Mouse (Mus musculus): Measurements from ENCODE around the gene Vpreb2. TPM values are rescaled to one million over a fixed set of nuclear protein-coding genes. Genes with fewer than 3 reads are reported as not detected.

Gene Vpreb2
- not detected in 2 replicates for polyA plus RNA-seq (2015; fragmentation: Nextera tagmentation; extraction: Ambion mirVana)

DNA sequence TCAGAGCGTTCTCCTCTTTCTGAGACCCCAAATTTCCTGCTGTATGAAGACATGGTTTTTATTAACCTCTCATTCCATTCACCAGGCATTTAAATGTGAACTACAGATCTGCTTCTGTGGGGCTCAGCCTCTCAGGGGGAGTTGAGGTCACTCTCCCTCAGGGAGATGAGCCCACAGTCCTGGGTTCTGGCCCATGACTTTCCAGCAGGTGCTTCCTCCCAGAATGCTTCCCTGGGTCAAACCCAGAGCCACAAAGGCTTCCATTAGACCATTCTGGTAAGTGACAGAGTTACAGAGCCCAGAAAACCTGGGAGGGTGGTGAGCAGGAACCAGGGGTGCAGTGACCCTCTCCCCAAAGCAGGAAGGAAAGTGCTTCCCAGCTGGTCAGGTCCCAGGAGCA, at the start of gene Vpreb2:
Gene Vpreb2, plus strand, starts transcription at position 301 of the 400 bp plus-strand sequence.
- H3K4me3 ChIP-seq (replicated peaks) = no peak within 1 kb of the TSS
- H3K4me1 ChIP-seq = no peaks in the 10 kb centered on the region
- 76% methylated on average over 1 of the region's 1 CpGs for WGBS
- no peaks in the 10 kb centered on the region for H3K9me3 ChIP-seq (replicated peaks)
- H3K27me3 ChIP-seq = no peaks in the 10 kb centered on the region
- no peak for ATAC-seq (replicated peaks; ENCODE audit: low FRiP score)
- H3K9ac ChIP-seq = no peak within 1 kb of the TSS
- no peak within 1 kb of the TSS for H3K27ac ChIP-seq
- no peaks in the 10 kb centered on the region for H3K36me3 ChIP-seq
- H3K4me2 ChIP-seq = no peak within 1 kb of the TSS

DNA sequence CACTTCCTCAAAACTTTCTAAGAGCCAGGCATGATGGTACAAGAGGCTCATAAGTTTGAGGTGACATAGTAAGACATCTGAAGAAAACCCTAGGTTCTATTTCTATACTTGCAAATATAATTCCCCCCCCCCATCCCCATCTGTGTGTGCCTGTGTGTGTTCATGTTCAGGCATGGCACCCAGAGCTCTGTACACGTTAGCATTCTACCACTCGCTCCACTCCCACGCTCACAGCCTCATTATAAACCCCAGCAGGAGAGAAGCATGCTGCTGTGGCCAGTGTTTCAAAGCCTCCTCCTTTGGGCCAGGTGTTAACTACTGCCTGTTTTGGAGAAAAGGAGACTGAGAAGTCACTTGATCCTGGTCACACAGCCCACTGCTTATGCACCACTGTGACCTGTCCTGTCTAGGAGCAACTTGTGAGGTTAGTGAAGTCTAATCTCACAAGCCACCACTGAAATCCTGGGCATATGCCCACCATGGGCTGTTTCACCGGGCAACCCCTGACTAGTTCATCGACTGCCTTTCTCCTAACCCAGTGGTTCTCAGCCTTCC, 48.2 kb upstream of the Vpreb2 start:
- Histone ChIP-seq H3K27ac (no peak overlapping the region), H3K4me3 (replicated peaks) (no peak overlapping the region), H3K9ac (no peak overlapping the region), H3K36me3 (no peaks in the 10 kb centered on the region), H3K9me3 (replicated peaks) (no peaks in the 10 kb centered on the region), H3K27me3 (peaks cover 12% of the 10 kb centered on the region; the same call in 1 of the 2 replicates), H3K4me1 (peaks cover 15% of the 10 kb centered on the region), H3K4me2 (no peak overlapping the region)
- WGBS = 72% methylated on average over 5 of the region's 5 CpGs
- ATAC-seq (replicated peaks; ENCODE audit: low FRiP score) = no peak

DNA sequence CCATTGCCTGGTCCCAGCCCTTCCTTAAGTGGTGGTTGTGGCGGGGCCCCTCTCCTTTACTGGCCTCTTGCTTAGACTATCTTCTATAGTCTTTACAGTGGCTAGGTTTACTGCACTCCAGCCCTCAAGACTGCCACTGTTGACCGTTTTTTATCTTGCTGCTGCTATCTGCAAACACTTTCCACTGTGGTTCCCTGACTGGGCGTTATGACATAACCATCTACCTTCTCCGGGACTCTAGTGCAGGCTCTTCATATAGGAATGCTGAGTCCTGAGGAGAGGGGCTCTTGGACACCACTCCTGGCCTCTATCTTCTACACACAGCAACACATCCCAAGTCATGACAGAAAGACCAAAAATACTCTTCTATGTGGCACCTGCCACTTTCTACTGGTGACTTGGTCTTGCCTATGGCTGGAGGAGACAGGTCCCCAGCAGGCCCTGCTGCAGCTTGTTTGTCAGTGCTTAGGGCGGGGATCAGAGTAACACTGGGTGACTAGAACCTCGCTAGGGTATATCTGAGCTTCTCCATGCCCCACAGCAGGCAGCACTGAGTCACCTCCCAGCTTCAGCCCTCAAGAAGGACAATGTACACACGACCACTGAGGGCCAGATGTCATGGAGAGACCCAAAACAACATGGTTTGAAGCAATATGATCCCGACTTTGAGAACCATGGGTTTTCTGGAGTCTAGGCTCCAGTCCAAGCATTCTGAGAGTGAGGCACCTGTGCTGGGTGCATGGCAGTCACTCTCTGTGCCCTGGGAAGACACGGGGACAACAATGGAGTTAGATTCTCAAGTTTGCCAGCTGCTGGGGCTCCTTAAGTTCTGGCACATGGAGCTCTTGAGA, 46.4 kb upstream of the Vpreb2 start:
- no peaks in the 10 kb centered on the region for H3K36me3 ChIP-seq
- ATAC-seq (replicated peaks; ENCODE audit: low FRiP score) = no peak
- H3K4me1 ChIP-seq = 0 out of 2 replicates have a peak, but pooled peaks cover 2% of the 10 kb centered on the region
- peaks cover 19% of the 10 kb centered on the region; the same call in 1 of the 2 replicates for H3K27me3 ChIP-seq
- H3K4me2 ChIP-seq = no peak overlapping the region
- H3K9me3 ChIP-seq (replicated peaks) = no peaks in the 10 kb centered on the region
- 68% methylated on average over 9 of the region's 9 CpGs for WGBS
- H3K4me3 ChIP-seq (replicated peaks) = no peak overlapping the region
- H3K9ac ChIP-seq = no peak overlapping the region
- no peak overlapping the region for H3K27ac ChIP-seq

DNA sequence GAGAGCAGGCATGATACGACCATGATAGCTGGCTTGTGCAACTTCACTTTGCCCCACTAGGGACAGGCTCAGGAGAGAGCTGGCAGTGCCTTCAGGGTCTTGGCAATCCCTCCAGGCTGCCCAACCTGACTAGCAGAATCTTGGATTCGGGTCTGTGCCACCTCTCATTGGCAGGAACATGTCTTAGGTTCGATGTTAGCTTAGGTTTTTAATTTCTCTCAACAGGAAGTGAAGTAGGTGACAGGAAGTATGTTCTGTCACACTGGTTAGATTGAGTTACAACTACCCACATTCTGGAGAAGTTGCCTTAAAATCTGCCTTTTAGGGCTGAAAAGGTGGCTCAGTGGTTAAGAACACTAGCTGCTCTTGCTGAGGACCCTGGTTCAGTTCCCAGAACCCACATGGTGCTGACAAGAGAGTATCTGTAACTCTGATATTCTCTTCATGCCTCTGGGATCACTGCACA, 45.8 kb upstream of the Vpreb2 start:
- no peak overlapping the region for H3K9ac ChIP-seq
- no peaks in the 10 kb centered on the region for H3K9me3 ChIP-seq (replicated peaks)
- WGBS = 61% methylated on average over 3 of the region's 3 CpGs
- peaks cover 19% of the 10 kb centered on the region; the same call in 1 of the 2 replicates for H3K27me3 ChIP-seq
- H3K36me3 ChIP-seq = no peaks in the 10 kb centered on the region
- H3K4me2 ChIP-seq = no peak overlapping the region
- H3K4me3 ChIP-seq (replicated peaks) = no peak overlapping the region
- peaks cover 6% of the 10 kb centered on the region; the same call in 1 of the 2 replicates for H3K4me1 ChIP-seq
- no peak overlapping the region for H3K27ac ChIP-seq
- no peak for ATAC-seq (replicated peaks; ENCODE audit: low FRiP score)

DNA sequence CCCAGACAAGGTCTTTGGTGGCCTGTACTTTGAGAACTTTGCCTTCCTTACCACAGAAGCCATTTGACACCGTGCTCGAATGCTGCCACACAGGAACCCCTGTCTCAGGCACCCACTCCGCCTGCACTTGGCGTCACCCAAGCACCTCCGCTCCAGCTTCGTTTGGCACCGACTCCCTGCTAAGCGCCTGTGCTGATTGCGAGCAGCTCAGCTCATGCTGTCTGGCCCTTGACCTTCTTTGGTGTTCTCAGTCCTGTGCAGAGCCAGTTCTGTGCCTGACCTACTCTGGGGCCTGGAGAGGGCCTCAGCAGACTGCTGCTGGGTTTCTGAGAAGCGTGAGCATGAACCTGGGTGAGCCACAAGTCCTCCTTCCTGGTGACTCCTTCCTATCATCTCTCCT, 43.5 kb upstream of the Vpreb2 start:
- no peak overlapping the region for H3K4me3 ChIP-seq (replicated peaks)
- peaks cover 19% of the 10 kb centered on the region; the same call in 1 of the 2 replicates for H3K27me3 ChIP-seq
- no peaks in the 10 kb centered on the region for H3K9me3 ChIP-seq (replicated peaks)
- 78% methylated on average over 10 of the region's 10 CpGs for WGBS
- no peak for ATAC-seq (replicated peaks; ENCODE audit: low FRiP score)
- no peak overlapping the region for H3K27ac ChIP-seq
- peaks cover 6% of the 10 kb centered on the region; the same call in 1 of the 2 replicates for H3K4me1 ChIP-seq
- no peaks in the 10 kb centered on the region for H3K36me3 ChIP-seq
- no peak overlapping the region for H3K9ac ChIP-seq
- no peak overlapping the region for H3K4me2 ChIP-seq

DNA sequence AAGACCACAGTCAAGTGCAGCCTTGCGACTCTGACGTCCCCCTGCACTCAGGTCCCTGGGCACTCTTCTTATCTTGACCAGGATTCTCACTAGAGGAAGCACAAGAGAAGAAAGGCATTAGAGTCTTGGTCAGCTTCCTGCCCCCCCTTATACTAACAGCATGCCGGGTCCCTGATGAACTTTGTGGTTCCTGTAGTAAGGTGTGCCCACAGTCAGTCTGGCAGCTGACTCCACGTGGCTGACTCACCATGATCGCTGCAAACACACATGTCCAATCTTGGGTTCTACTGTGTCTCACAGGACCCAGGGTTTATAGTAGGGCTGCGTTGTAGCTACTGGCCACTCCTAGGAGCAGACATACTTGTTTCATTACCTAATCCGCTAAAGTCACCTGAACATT, 42.0 kb upstream of the Vpreb2 start:
- H3K36me3 ChIP-seq = no peaks in the 10 kb centered on the region
- H3K4me3 ChIP-seq (replicated peaks) = no peak overlapping the region
- no peaks in the 10 kb centered on the region for H3K9me3 ChIP-seq (replicated peaks)
- H3K4me2 ChIP-seq = no peak overlapping the region
- no peak overlapping the region for H3K9ac ChIP-seq
- no peak overlapping the region for H3K27ac ChIP-seq
- WGBS = 75% methylated on average over 7 of the region's 7 CpGs
- no peak for ATAC-seq (replicated peaks; ENCODE audit: low FRiP score)
- peaks cover 6% of the 10 kb centered on the region; the same call in 1 of the 2 replicates for H3K4me1 ChIP-seq
- H3K27me3 ChIP-seq = peaks cover 19% of the 10 kb centered on the region; the same call in 1 of the 2 replicates

DNA sequence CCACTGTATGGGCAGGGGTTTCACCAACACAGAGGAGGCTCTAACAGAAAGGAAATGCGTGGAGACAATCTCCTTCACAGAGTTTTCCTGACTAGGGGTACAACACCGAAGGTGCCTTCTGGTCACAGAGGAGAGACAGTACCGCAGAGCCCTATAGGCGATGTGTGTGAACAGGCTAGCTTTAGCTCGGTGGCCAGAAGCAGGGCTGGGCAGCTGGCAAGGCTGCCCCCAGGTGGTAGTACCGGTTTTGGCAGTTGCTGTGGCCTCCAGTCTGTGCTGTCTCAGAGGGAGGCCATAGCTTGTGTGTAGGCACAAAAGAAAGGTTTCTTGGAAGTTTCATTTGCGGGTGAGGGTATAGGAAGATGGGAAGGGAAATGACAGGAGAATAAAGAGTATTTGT, 41.4 kb upstream of the Vpreb2 start:
- H3K4me2 ChIP-seq = no peak overlapping the region
- peaks cover 19% of the 10 kb centered on the region; the same call in 1 of the 2 replicates for H3K27me3 ChIP-seq
- H3K4me1 ChIP-seq = peaks cover 6% of the 10 kb centered on the region; the same call in 1 of the 2 replicates
- H3K4me3 ChIP-seq (replicated peaks) = no peak overlapping the region
- H3K36me3 ChIP-seq = no peaks in the 10 kb centered on the region
- peak; percentile 88 for ATAC-seq (replicated peaks; ENCODE audit: low FRiP score)
- H3K9me3 ChIP-seq (replicated peaks) = no peaks in the 10 kb centered on the region
- no peak overlapping the region for H3K9ac ChIP-seq
- no peak overlapping the region for H3K27ac ChIP-seq
- WGBS = 15% methylated on average over 7 of the region's 7 CpGs

DNA sequence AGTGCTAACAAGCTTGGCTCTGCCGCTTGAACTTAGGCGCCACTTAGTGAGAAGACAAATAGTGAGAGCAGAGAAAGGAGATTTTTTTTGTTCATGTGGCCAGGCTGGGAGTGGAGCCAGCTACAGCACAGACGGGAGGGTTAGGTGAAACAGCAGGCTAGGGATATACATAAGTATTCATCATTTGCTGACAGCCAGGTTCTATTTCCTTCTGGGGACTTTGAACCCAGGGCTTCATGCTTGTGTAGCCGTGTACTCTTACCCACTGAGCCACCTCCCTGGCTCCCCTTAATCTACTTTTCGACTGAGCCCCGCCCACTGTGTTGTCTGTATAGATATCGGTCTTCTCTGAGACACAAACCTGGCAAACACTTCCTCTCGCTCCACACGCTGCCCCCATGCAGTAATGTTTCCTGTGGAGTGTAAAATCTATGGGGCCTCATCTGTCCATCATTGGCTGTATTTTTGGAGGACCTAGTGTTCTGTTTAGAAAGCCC, 40.9 kb upstream of the Vpreb2 start:
- Histone ChIP-seq H3K27ac (no peak overlapping the region), H3K4me3 (replicated peaks) (no peak overlapping the region), H3K27me3 (peaks cover 19% of the 10 kb centered on the region; the same call in 1 of the 2 replicates), H3K9me3 (replicated peaks) (no peaks in the 10 kb centered on the region), H3K36me3 (no peaks in the 10 kb centered on the region), H3K9ac (no peak overlapping the region), H3K4me2 (no peak overlapping the region), H3K4me1 (peaks cover 6% of the 10 kb centered on the region; the same call in 1 of the 2 replicates)
- WGBS = 55% methylated on average over 9 of the region's 9 CpGs
- ATAC-seq (replicated peaks; ENCODE audit: low FRiP score) = no peak; the same call in 1 of the 2 replicates

DNA sequence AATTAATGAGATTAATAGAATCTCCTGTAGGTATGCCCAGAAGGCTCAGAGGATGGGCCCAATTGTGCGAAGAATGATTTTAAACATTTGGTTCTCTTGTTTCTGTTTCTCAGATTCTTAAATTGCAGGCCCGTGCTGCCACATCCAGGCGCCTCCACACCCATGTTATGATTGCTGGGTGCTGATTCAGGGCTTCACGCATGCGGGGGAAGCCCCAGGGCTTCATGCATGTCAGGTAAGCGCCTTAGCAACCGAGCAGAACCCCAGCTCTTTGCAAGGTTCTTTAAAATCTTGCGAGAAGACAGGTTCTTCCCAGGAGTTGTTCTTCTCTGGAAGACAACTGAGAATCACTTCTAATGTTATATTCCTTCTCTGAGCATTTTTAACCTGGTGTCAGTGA, 36.8 kb upstream of the Vpreb2 start:
- Histone ChIP-seq H3K9me3 (replicated peaks) (no peaks in the 10 kb centered on the region), H3K9ac (no peak overlapping the region), H3K36me3 (no peaks in the 10 kb centered on the region), H3K4me1 (peaks cover 11% of the 10 kb centered on the region; the same call in 1 of the 2 replicates), H3K27ac (no peak overlapping the region), H3K27me3 (no peaks in the 10 kb centered on the region), H3K4me2 (no peak overlapping the region), H3K4me3 (replicated peaks) (no peak overlapping the region)
- WGBS = 63% methylated on average over 8 of the region's 8 CpGs
- ATAC-seq (replicated peaks; ENCODE audit: low FRiP score) = no peak

DNA sequence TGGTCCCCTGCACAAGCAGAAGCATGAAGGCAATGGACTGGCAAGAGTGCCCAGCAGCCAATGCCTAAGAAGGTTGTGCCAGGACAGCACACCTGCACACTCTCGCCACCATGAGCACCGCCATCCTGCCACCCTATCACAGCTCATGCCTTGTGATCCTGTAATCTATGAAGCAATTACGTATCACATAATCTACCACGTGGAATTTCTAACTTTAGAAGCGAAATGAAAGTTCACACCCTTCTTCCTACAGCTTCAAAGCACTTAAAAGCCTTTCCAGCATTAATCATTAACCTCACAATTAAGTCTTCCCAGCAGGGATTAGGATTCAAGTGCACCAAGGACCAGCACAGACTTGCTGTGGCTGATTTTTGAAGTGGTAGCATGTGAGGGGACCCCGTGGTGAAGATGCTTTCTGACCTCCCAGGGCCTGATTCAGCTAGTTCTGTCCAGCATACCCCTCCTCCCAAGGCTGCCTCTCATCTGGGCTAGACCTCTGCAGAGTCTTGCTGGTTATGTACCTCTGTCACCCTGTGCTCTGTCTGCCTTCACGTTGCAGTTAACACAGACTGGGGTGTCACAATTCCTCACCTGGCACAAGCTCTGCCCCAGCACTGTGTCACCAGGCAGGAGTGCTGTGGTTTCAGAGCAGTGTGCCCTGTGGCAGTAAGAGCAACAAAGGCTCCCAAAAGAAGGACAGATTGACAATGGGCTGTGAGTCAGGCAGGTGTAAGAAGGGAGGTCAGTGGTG, 35.0 kb upstream of the Vpreb2 start:
- no peak overlapping the region for H3K4me3 ChIP-seq (replicated peaks)
- H3K9ac ChIP-seq = no peak overlapping the region
- no peaks in the 10 kb centered on the region for H3K9me3 ChIP-seq (replicated peaks)
- no peaks in the 10 kb centered on the region for H3K27me3 ChIP-seq
- no peaks in the 10 kb centered on the region for H3K36me3 ChIP-seq
- 0 out of 2 replicates have a peak, but pooled peaks cover 5% of the 10 kb centered on the region for H3K4me1 ChIP-seq
- 0 out of 2 replicates have a peak overlapping the region, but pooled peaks have one; percentile 19 for H3K4me2 ChIP-seq
- H3K27ac ChIP-seq = peak overlapping the region; percentile 71
- WGBS = 42% methylated on average over 7 of the region's 7 CpGs
- peak; percentile 92 for ATAC-seq (replicated peaks; ENCODE audit: low FRiP score)

DNA sequence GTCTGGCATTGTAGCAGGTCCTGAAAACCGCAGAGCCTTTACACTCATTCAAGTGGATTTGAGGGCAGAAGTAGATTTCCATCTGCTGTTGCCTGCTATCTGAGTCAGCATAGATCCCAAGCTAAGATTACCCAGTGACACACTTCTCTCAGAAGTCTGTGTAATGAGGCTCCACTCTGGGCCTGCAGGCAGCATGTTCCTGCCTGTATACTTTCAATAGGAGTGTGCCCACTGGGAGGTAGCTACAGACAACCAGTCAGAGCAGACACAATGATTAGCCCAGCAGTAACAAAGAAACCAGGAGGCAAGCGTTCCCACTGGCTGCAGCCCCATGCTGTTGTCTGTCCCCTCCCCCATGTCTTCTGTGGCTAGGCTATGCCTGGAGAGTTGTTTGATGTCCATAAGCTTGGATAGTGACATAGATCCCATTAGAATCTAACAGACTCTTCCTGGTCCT, 30.8 kb upstream of the Vpreb2 start:
- H3K27ac ChIP-seq = no peak overlapping the region
- no peak overlapping the region for H3K9ac ChIP-seq
- no peak overlapping the region for H3K4me2 ChIP-seq
- no peak for ATAC-seq (replicated peaks; ENCODE audit: low FRiP score)
- H3K9me3 ChIP-seq (replicated peaks) = no peaks in the 10 kb centered on the region
- 40% methylated on average over 2 of the region's 2 CpGs for WGBS
- H3K36me3 ChIP-seq = no peaks in the 10 kb centered on the region
- H3K27me3 ChIP-seq = no peaks in the 10 kb centered on the region
- H3K4me3 ChIP-seq (replicated peaks) = no peak overlapping the region
- H3K4me1 ChIP-seq = 0 out of 2 replicates have a peak, but pooled peaks cover 5% of the 10 kb centered on the region

All from kidney, embryonic 15.5 days (tissue).